Comparison of ENCODE assay signal across 10 mouse cellular contexts in the genomic region with DNA sequence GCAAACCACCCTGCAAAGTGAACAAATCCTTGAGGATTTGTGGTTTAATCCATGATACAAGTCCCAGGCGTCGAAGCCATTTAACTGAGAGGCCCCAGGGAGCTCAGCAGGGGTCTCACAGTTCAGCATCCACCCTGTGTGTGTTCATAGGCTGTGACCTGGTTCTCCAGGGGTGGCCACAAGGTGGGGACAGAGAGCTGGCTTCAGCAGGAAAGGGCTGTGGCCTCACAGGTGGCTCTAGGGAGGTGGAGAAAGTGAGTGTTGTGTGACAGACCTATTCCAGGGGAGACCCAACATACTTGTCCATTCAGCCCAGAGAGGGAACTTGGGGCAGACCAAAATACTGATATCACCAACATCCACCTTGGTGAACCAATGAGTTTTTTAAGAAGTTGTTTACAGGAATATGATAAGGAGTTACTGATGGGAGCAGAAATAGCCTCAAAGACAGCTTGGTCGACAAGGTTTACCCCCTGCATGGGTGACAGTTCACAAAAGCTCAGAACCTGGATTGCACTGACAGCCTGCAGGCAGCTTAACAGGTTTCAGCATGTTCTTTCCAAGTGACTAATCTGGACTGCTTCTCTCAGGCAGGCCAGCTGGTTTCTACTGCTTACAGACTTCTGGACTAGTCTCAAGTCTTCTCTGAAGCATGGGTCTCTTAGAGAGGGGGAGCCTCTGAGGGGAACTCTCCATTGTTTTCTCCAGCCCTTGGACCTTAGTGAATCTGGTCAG. TPM values are rescaled to one million over a fixed set of nuclear protein-coding genes. Genes with fewer than 3 reads are reported as not detected.
DNase-seq lines count a peak whose midpoint lies in the region; TF ChIP-seq lines count a peak whose summit lies in the region.
"Had no signal": no experiment of that assay in that cellular context is flagged by ENCODE, and none has a peak within 500 bp of the region (broad histone marks: within the 10 kb centered on the region; RNA-seq: fewer than 3 reads in every experiment).

No protein-coding gene starts in this region.

- no peaks in the 10 kb centered on the region for H3K4me1 ChIP-seq in testis, adult 2 months (ENCODE audit: control insufficient read depth, insufficient read depth, low read length)

- H3K36me3 ChIP-seq in testis, adult 2 months (ENCODE audit: control insufficient read depth, insufficient read depth, low read length), result no peaks in the 10 kb centered on the region

- no peak overlapping the region for H3K27ac ChIP-seq in testis, adult 2 months (ENCODE audit: control insufficient read depth, insufficient read depth, low read depth, low read length)
- H3K27ac ChIP-seq: heart, embryonic 15.5 days; neural tube, embryonic 12.5 days had no signal

- H3K27me3 ChIP-seq in testis, adult 2 months (ENCODE audit: control insufficient read depth, insufficient read depth, low read length), result no peaks in the 10 kb centered on the region
- H3K27me3 ChIP-seq: heart, embryonic 15.5 days; neural tube, embryonic 12.5 days had no signal

- TF ChIP-seq CTCF in testis, adult 2 months (IDR thresholded peaks at IDR 0.05; ENCODE audit: control insufficient read depth, insufficient read depth, insufficient replicate concordance, low read depth, low read length), result peak; percentile 41; the same call in 1 of the 2 replicates

- TF ChIP-seq POLR2A in testis, adult 2 months (IDR thresholded peaks at IDR 0.05; ENCODE audit: control insufficient read depth, low read depth, low read length), result no peak

- H3K4me3 ChIP-seq in testis, adult 2 months (ENCODE audit: control insufficient read depth, low read depth, low read length), result no peak overlapping the region
- H3K4me3 ChIP-seq: heart, embryonic 15.5 days; neural tube, embryonic 12.5 days had no signal

- peak; percentile 48 to 72 for DNase-seq in adrenal gland, adult (ENCODE audit: inconsistent age in 2 of 2, low spot score in 1 of 2)
- no peak for DNase-seq in adrenal gland, adult 8-10 months
- no peak for DNase-seq in testis, postnatal 14 days (ENCODE audit: low spot score)
- DNase-seq in kidney, postnatal 10 days, result peak; percentile 40
- peak; percentile 32 to 61 for DNase-seq in spleen, adult 18-20 months
- DNase-seq in layer of hippocampus, postnatal 10 days (ENCODE audit: low spot score in 2 of 2), result no peak
- DNase-seq in testis, postnatal 10 days (ENCODE audit: low spot score), result no peak

RNA-seq across cellular contexts. Expression of a gene that starts 47.9 kb away (rescaled TPM):
- under 1 TPM in 1 of 4 experiments, not detected in 3; 0.89 TPM for total RNA-seq in adrenal gland, adult 8-10 months (2022)
- 0.41 and 1.6 TPM in 2 replicates for polyA plus RNA-seq in testis, adult 2 months (2012; rRNA removed)
- 1 to 10 TPM in 1 of 2 experiments, not detected in 1; 1.6 TPM for total RNA-seq in layer of hippocampus, postnatal 10 days (2021)

RNA-seq across cellular contexts. Expression of a gene that starts 59.7 kb away (rescaled TPM):
- total RNA-seq in adrenal gland, adult 8-10 months (2022), result 10 to 100 TPM; 49.7 to 63.4 (median 59.8) TPM
- 63.9 and 73.0 TPM in 2 replicates for polyA plus RNA-seq in testis, adult 2 months (2012; rRNA removed)
- 10 to 100 TPM; 68.3 to 73.0 TPM for total RNA-seq in layer of hippocampus, postnatal 10 days (2021)

Comparison
In these comparisons a context has a peak if more than half of its experiments do, and no peak if none do; other contexts are left out.
1. DNase-seq: peak in adrenal gland, adult (2 of 2), kidney, postnatal 10 days (single experiment) and spleen, adult 18-20 months (2 of 2); none in adrenal gland, adult 8-10 months (single experiment), testis, postnatal 14 days (single experiment), layer of hippocampus, postnatal 10 days (0 of 2) and testis, postnatal 10 days (single experiment).